Mouse (Mus musculus): ENCODE measurements at regions not wholly inside any gene's neighbourhood (a gene's known extent, or its start where the extent isn't known, plus 50 kb on each side); places are given as distances from the start of the nearest gene placed in this dataset.
A peak's percentile ranks its signal among the peaks of the same experiment; 100 is the strongest.

DNA sequence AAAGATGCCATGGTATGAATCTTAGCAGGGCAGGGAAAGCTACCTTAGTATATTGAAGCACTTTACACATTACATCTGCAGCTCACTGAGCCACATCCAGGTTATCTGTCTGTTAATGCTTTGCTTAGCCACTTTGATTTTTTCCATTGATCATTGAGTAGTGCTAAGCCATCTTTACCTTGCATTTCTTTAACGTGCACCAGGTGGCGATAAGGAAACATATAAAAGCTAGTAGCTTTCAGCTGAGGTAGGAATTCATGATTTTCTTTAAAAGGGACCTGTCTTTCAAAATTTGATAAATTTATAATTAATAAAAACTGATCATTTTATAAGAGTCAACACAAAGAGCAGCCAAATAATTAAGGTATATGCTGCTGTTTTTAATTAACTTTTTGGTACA is 426.3 kb upstream of the Tpk1 start:
- no peak for DNase-seq (ENCODE audit: low read depth, low spot score)

DNA sequence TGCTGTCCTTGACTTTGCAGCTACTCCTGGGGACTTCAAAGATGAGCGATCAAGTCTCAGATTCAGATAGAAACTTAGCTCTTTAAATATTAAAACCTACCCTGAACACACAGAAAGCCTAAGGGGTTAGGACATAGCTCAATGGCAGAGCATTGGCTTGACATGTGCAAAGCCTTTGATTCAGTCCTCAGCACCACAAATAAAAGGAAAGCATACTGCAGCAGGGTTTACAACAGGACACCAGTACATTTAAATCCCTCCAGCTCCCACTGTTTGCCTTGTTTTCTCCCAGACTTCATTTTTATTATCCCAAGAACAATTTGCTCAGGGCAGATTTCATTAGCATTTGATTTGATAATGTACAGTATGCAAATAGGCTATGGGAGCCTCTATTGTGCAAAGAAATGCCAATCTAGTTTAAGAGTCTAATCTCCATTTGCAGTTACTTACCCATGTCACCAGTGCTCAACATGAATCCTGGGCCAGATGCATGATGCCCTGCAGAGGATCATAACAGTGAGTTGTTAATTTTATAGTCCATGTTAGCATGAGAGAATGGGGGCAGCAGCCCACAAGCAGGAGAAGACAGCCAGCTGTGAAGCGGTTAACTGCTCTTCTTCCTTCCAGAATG is 416.0 kb upstream of the Tpk1 start:
- DNase-seq (ENCODE audit: low read depth, low spot score): peak; percentile 3

DNA sequence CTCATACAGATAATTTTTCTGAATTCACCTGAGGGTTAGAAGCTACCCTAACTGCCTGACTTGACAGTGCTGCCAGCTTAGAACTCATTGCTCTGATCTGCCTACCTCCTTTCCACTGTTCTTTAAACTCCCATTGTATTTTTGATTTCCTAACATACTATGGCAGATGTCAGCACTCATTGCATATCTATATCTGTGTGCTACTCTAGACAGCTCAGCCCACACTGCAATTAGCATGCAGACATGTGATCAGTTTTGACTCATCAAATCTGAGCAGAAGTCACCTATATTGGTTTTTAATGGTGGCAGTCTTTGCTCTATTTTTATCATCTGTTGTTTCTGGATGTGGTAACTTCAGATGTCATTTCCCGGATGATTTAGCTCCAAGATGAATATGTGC is 407.0 kb upstream of the Tpk1 start:
- DNase-seq (ENCODE audit: low read depth, low spot score): no peak

DNA sequence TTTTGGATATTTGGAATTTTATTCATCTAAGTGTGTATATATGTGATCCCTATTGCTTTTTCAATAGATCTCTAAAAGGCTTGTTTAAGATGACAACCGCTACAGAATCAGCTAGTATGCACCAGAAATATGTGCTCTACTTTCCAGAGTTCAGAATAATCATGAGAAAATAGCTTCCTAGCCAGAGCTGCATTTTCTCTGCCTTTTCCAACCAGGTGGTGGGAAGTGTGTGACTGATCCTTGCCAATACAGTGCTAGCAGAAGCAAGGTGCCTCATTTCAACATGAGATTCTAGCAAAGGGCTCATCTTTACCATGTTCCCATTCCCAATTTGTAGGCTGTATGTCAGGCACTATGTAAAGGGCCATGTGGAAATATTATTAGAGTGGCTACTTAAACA is 401.8 kb upstream of the Tpk1 start:
- no peak for DNase-seq (ENCODE audit: low read depth, low spot score)
